Mouse (Mus musculus) adrenal gland, adult (tissue): ENCODE data around the gene Alox5ap.
A peak's percentile ranks its signal among the peaks of the same experiment; 100 is the strongest.

Experiments used
- DNase-seq, 2 experiments: peaks; one replicate each; pipeline ENCODE4 v3.0.0; 2022 to 2023; ENCODE audit warnings: low spot score in 1 of 2; ENCODE audit not compliant: inconsistent age in 2 of 2

The Alox5ap gene

GRCm38 (mm10) chr5:149298234-149298633 lies 33.7 kb downstream of the Alox5ap start:
- DNase-seq: no peak

DNA sequence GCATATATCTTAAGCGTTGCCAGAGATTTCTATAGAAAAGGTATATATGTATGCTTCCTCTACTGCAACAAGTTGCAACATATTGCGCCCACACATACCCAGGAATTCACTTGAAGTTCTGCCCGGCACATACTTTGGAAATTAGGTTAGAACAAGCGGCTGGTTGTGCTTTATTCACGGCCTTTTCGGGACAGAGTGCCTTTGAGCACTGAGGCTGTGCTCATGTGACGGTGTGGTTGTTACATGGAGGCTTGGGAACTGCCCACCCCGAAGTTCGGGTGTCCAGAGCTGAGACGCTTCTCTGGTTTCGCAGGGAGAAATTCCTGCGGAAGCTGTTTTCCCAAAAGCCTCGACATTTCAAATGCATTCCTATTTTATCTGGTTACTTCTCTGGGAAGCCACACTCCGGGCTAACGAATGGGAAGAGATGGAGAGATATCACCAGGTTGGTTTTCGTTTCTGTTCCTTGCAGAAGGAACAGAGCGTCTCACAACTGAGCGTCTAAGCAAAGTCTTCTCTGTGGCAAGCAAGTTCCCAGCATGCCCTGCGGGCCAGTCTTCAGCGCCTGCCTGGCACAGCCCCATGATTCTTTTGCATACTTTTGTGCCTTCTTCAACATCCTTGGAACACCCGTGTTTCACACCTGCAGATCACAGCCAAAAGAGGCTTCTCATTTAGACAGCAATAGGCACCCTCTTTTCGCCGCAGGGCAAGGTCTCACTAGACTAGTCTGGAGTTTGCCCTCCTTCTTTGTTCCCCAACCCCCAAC lies 48.5 kb downstream of the Alox5ap start:
- DNase-seq: no peak

- no peak for DNase-seq
Observed at GRCm38 (mm10) chr5:149314514-149315081, 50.0 kb downstream of the Alox5ap start.

DNA sequence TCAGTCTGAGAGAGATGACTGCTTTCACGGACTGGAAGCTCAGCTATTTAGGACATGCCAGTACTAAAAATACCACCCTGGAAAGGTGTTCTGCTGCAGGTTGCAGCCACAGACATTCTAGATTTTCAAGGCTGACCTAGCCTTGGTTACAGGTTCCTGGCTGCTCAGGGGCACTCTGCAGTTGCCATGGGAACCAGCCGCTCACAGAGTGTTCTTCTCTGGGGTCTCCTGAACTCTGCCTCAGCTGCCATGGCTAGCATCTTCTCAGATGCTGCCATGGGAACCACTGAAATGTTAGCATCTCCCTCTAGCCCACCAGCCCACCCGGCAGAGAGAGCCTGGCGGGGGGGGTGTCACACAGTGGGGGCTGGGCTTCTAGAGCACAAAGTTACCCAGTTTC lies 52.4 kb downstream of the Alox5ap start:
- DNase-seq: no peak

DNA sequence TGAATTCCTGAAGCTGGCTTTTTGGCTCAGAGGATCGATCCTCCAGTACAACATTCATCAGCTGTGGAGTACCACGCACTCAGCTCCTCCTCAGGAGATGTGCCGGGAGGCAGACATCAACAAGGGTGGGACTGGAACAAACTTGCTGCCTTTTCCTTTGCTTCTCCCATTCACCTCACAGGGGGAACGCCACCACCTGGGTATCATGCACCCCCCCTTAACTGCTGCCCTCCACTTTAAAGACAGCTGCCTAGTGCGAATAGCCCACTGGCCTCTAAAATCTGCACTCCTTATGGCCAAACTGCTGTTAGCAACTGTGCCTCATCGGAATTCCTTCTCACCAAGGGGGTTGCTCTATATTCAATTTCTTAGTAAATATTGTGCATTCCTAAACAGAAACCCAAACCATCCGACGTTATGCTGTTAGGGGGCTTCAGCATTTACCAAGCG lies 55.3 kb downstream of the Alox5ap start:
- DNase-seq: no peak

- peak; percentile 48 to 71 for DNase-seq
Observed at GRCm38 (mm10) chr5:149320534-149321482, 56.2 kb downstream of the Alox5ap start.

GRCm38 (mm10) chr5:149321909-149322841 lies 57.6 kb downstream of the Alox5ap start:
- DNase-seq: no peak

DNA sequence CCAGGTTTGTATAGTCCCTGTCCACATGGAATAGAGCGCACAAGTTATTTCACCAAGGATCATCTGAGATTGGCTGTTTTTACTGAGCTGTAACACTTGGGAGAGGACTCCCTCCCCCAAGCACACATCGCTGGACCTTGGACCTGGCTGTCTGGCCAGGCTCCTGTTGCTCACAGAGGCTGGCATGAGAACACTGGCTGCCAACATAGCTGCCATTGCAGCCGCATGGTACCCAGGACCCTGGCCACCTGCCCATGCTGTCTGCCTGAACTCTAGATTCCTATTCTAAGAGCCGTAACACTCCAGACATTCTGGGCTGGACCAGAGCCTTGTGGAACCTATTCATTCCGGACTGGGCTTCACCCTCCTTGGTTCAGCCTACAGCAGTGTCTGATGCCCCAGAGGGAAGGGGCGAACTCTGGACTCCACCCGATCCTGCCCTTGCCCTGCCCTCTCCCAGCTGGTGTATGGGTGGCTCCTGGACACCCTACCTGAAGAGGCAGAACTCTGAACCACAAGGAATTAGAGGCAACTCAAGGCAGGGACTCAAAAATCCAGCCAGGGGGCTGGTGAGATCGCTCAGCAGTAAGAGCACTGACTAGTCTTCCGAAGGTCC lies 58.5 kb downstream of the Alox5ap start:
- DNase-seq: no peak

- DNase-seq: no peak
Observed at GRCm38 (mm10) chr5:149324739-149325138, 60.2 kb downstream of the Alox5ap start.

DNA sequence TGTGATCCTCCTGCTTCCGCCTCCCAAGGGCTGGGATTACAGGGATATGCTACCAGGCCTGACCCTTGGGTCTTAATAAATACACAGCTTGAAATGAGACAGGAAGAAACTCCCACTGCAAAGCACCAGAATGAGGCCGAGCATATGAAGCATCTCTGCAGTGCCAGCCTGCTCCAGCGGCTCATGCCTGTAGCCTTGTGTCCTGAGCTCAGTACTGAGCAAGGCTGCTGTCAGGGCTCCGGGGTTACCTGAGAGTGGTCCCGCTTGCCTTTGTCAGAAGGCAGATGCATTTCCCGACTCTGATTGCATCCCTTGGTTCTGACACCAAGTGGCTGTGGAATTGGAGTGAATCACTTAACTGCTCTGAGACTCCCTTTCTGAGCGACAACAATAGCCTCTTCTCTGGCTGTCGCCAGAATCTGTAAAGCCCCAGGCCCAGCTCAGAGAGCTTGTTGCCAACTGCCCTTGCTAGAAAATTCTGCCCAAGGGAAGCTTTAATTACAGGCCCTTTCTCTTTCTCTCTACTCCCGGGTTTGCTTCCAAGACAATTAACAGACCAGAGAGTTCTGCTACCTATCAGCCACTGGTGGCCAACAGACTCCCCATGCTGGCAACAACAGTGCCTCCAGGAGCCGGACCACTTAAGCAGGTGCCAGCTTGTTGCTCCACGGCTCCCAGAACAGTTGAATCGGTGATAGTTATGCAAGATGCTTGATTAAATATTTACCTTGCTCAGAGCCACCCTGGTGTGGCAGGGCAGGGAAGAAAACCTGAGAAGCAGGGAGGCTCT lies 64.7 kb downstream of the Alox5ap start:
- DNase-seq: no peak

GRCm38 (mm10) chr5:149330601-149331000 lies 66.0 kb downstream of the Alox5ap start:
- DNase-seq: no peak

GRCm38 (mm10) chr5:149331407-149332143 lies 67.0 kb downstream of the Alox5ap start:
- no peak for DNase-seq

DNA sequence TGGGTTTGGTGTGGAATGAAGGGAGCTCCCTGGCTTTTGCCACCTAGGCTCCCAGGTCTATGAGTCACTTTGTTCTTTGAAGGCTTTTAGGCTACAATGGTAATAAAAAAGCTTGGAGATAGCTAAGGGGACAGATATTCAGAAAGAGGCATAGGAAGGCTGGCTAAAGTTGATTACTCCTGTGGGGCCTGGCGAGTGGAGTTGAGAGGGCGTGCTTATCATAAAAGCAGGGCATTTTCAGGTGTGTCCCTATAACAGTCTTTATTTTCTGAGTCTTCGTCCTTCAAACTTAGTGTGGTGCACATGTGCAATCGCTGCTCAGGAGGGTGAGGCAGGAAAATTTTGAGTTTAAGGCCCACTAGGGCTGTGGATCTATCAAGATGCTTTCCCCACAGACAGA lies 68.2 kb downstream of the Alox5ap start:
- DNase-seq: no peak

DNA sequence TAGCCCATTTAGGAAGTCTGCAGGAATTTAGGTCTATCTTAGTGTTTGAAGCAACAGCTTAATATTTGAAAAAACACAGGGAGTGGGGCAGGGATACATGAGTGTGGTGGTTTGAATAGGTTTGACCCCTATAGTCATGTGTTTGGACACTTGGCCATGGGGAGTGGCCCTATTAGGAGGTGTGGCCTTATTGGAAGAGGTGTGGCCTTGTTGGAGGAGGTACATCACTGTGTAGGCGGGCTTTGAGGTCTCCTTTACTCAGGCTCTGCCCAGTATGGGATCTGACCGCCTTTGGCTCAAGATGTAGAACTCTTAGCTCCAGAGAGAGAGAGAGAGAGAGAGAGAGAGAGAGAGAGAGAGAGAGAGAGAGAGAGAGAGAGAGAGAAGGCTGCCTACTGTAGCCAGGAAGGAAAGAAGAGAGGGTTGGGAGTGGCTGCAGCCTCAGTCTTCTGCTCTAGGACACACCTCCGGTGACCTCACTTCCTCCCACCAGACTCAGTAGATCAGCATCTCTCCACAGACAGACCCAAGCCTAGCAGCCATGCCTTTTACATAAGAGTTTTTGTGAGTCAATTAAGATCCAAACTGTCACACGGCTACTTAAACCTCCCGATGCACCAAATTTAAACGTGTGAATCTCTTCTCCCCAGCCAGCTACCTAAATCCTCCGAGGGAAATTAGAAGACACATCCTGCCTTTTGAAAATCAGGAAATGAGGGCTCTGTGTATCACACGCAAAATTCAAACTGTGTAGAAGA lies 69.6 kb downstream of the Alox5ap start:
- no peak for DNase-seq

- no peak for DNase-seq
Observed at GRCm38 (mm10) chr5:149335009-149335408, 70.4 kb downstream of the Alox5ap start.

GRCm38 (mm10) chr5:149335563-149336238 lies 71.1 kb downstream of the Alox5ap start:
- DNase-seq: peak; percentile 77 to 93

DNA sequence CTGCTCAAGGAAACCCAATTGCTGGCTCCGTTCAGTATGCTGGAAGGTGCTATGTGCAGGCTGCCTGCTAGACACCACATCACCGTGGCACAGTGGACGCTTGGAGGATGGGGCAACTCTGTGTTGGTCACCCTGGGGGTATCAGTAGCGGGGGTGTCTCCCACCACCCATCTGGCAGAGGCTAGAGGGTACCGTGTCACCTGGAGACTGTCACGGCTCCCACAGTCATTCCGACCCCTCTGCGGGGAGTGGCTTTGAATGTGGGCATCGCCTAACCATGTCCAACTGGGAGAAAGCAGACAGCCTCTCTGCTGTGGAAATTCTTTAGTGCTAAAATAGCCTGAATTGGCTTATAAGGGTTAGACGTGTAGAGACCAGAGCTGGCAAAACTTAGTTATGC lies 72.6 kb downstream of the Alox5ap start:
- no peak for DNase-seq
